Mouse (Mus musculus) lung, adult 2 months (tissue): ENCODE data around the gene Morn3. TPM values are rescaled to one million over a fixed set of nuclear protein-coding genes. Genes with fewer than 3 reads are reported as not detected.
"Not testable (repeated sequence)": the region's sequence is repeated elsewhere in the genome, so short reads cannot be mapped to it uniquely, and the experiment has no call there.

Experiments used
- DNase-seq: peaks from one replicate; pipeline ENCODE4 v3.0.0; 2022
- H3K4me1 ChIP-seq: fragments of 200-500 bp; 2 replicates; pipeline ENCODE4 v1.6.1; 2011; ENCODE audit warnings: low read length; ENCODE audit not compliant: control insufficient read depth, insufficient read depth
- H3K4me3 ChIP-seq: fragments of 200-500 bp; replicated peaks from 2 replicates; pipeline ENCODE3; 2011; ENCODE audit warnings: low read depth, mild to moderate bottlenecking, control low read depth, low read length; ENCODE audit errors: extremely low read depth
- CTCF ChIP-seq: fragments of 200-500 bp; IDR thresholded peaks from 2 replicates; pipeline ENCODE4 v1.5.1; 2011; ENCODE audit warnings: mild to moderate bottlenecking, low read length, control low read depth; ENCODE audit not compliant: insufficient read depth
- POLR2A ChIP-seq: fragments of 200-500 bp; IDR thresholded peaks from 2 replicates; pipeline ENCODE4 v1.6.1; 2011; ENCODE audit warnings: low read depth, mild to moderate bottlenecking, control low read depth, low read length, borderline replicate concordance; ENCODE audit errors: extremely low read depth
- WGBS: fragments of 180-500 bp; shearing (Covaris S2); methylation state at CpG from one replicate; pipeline ENCODE4 v1.1.7; 2018; 5-methylcytosine and 5-hydroxymethylcytosine counted together
- polyA plus RNA-seq: library from polyadenylated mRNA; depleted of rRNA; stranded (reverse); fragments of >200 nt; gene quantifications from 2 replicates; pipeline ENCODE4 v1.2.3, GENCODE M21; 2012

The Morn3 gene
- polyA plus RNA-seq, 1 experiment, result 2.9 TPM

GRCm38 (mm10) chr5:123079568-123079967, 32.8 kb upstream of the Morn3 start:
- DNase-seq, result no peak
- WGBS, result 55% methylated on average over 1 of the region's 1 CpGs
- H3K4me1 ChIP-seq, result peaks cover 9% of the 10 kb centered on the region
- TF ChIP-seq CTCF (no peak), POLR2A (no peak)
- H3K4me3 ChIP-seq, result no peak overlapping the region

- WGBS, result 2% methylated on average over 33 of the region's 35 CpGs
- DNase-seq, result peak; percentile 35
- peak overlapping the region; percentile 80 for H3K4me3 ChIP-seq
- TF ChIP-seq CTCF, result no peak
- no peak for TF ChIP-seq POLR2A
- peaks cover 9% of the 10 kb centered on the region for H3K4me1 ChIP-seq
These were observed 29.8 kb upstream of the Morn3 start for GRCm38 (mm10) chr5:123076419-123077281.

GRCm38 (mm10) chr5:123075576-123076418, 29.0 kb upstream of the Morn3 start:
- WGBS, result 4% methylated on average over 45 of the region's 45 CpGs

GRCm38 (mm10) chr5:123068714-123069113, 21.9 kb upstream of the Morn3 start:
- no peak for DNase-seq
- H3K4me3 ChIP-seq, result no peak overlapping the region
- no peak for TF ChIP-seq POLR2A
- TF ChIP-seq CTCF, result no peak
- H3K4me1 ChIP-seq, result peaks cover 3% of the 10 kb centered on the region; the same call in 1 of the 2 replicates
- WGBS, result 93% methylated on average over 2 of the region's 2 CpGs

More at GRCm38 (mm10) chr5:123075576-123076418, 29.0 kb upstream of the Morn3 start:
- peak overlapping the region; percentile 80 for H3K4me3 ChIP-seq
- peak; percentile 91 for DNase-seq
- peaks cover 9% of the 10 kb centered on the region for H3K4me1 ChIP-seq
- TF ChIP-seq POLR2A (peak; percentile 69), CTCF (no peak)

GRCm38 (mm10) chr5:123068115-123068514, 21.3 kb upstream of the Morn3 start, which contains the start of gene Tmem120b:
TSS of gene Tmem120b (plus strand) at chr5:123068415.
- no peak within 1 kb of the TSS for H3K4me3 ChIP-seq
- peaks cover 3% of the 10 kb centered on the region; the same call in 1 of the 2 replicates for H3K4me1 ChIP-seq
- DNase-seq, result no peak
- 85% methylated on average over 12 of the region's 12 CpGs for WGBS
- no peak for TF ChIP-seq POLR2A
- no peak for TF ChIP-seq CTCF

- DNase-seq, result no peak
- Histone ChIP-seq H3K4me3 (no peak overlapping the region), H3K4me1 (peaks cover 3% of the 10 kb centered on the region; the same call in 1 of the 2 replicates)
- WGBS, result 8% methylated on average over 6 of the region's 6 CpGs
- TF ChIP-seq POLR2A (no peak), CTCF (no peak)
These were observed 20.7 kb upstream of the Morn3 start for GRCm38 (mm10) chr5:123067395-123067995.

GRCm38 (mm10) chr5:123064207-123064606, 17.4 kb upstream of the Morn3 start:
- Histone ChIP-seq H3K4me3 (no peak overlapping the region), H3K4me1 (peaks cover 5% of the 10 kb centered on the region; the same call in 1 of the 2 replicates)
- WGBS, result 20% methylated on average over 6 of the region's 6 CpGs
- TF ChIP-seq CTCF (peak; percentile 19; the same call in 1 of the 2 replicates), POLR2A (no peak)
- DNase-seq, result peak; percentile 46

GRCm38 (mm10) chr5:123063141-123063540, 16.3 kb upstream of the Morn3 start:
- Histone ChIP-seq H3K4me3 (no peak overlapping the region), H3K4me1 (peaks cover 5% of the 10 kb centered on the region; the same call in 1 of the 2 replicates)
- WGBS, result 84% methylated on average over 3 of the region's 3 CpGs
- no peak for DNase-seq
- TF ChIP-seq CTCF (no peak), POLR2A (no peak)

- not testable (repeated sequence) for DNase-seq, H3K4me1 ChIP-seq, H3K4me3 ChIP-seq
- WGBS, result 69% methylated on average over 6 of the region's 6 CpGs
These were observed 14.6 kb upstream of the Morn3 start for GRCm38 (mm10) chr5:123061402-123061749.
